Mouse (Mus musculus): ENCODE measurements around the gene Fmo4. TPM values are rescaled to one million over a fixed set of nuclear protein-coding genes. Genes with fewer than 3 reads are reported as not detected.
A peak's percentile ranks its signal among the peaks of the same experiment; 100 is the strongest.

Fmo4 gene
- polyA plus RNA-seq, 1 experiment from 2014 or later = 2.5 TPM

GRCm38 (mm10) chr1:162777943-162778538 is 35.7 kb downstream of the Fmo4 start:
- Histone ChIP-seq H3K27ac (ENCODE audit: low read length) (no peak overlapping the region), H3K4me1 (ENCODE audit: insufficient read depth, low read depth, low read length) (no peaks in the 10 kb centered on the region), H3K9me3 (ENCODE audit: low read length) (no peaks in the 10 kb centered on the region), H3K9ac (replicated peaks; ENCODE audit: low read depth) (no peak overlapping the region), H3K27me3 (replicated peaks; ENCODE audit: insufficient read depth, low read length) (no peaks in the 10 kb centered on the region), H3K4me3 (ENCODE audit: low read depth, low read length) (no peak overlapping the region), H3K36me3 (ENCODE audit: insufficient read depth, low read length) (no peaks in the 10 kb centered on the region), H3K4me2 (replicated peaks; ENCODE audit: low read depth, low read length) (no peak overlapping the region)
- 54% methylated on average over 5 of the region's 5 CpGs for WGBS
- DNase-seq (ENCODE audit: low spot score) (peak; percentile 57), ATAC-seq (peak; percentile 84)
- TF ChIP-seq CTCF (IDR thresholded peaks at IDR 0.05) (no peak), EP300 (IDR thresholded peaks at IDR 0.05) (peak; percentile 34; the same call in 1 of the 2 replicates)

GRCm38 (mm10) chr1:162773661-162774060 is 40.1 kb downstream of the Fmo4 start:
- Histone ChIP-seq H3K27ac (ENCODE audit: low read length) (no peak overlapping the region), H3K27me3 (replicated peaks; ENCODE audit: insufficient read depth, low read length) (no peaks in the 10 kb centered on the region), H3K4me3 (ENCODE audit: low read depth, low read length) (no peak overlapping the region), H3K4me1 (ENCODE audit: insufficient read depth, low read depth, low read length) (no peaks in the 10 kb centered on the region), H3K9me3 (ENCODE audit: low read length) (no peaks in the 10 kb centered on the region), H3K4me2 (replicated peaks; ENCODE audit: low read depth, low read length) (no peak overlapping the region), H3K36me3 (ENCODE audit: insufficient read depth, low read length) (no peaks in the 10 kb centered on the region), H3K9ac (replicated peaks; ENCODE audit: low read depth) (no peak overlapping the region)
- DNase-seq (ENCODE audit: low spot score) (no peak), ATAC-seq (no peak)
- 53% methylated on average over 4 of the region's 4 CpGs for WGBS
- no peak for TF ChIP-seq CTCF (IDR thresholded peaks at IDR 0.05)
- no peak for TF ChIP-seq EP300 (IDR thresholded peaks at IDR 0.05)

GRCm38 (mm10) chr1:162771617-162772360 is 42.0 kb downstream of the Fmo4 start:
- Histone ChIP-seq H3K4me2 (replicated peaks; ENCODE audit: low read depth, low read length) (no peak overlapping the region), H3K4me3 (ENCODE audit: low read depth, low read length) (no peak overlapping the region), H3K9me3 (ENCODE audit: low read length) (no peaks in the 10 kb centered on the region), H3K9ac (replicated peaks; ENCODE audit: low read depth) (no peak overlapping the region), H3K36me3 (ENCODE audit: insufficient read depth, low read length) (no peaks in the 10 kb centered on the region), H3K27me3 (replicated peaks; ENCODE audit: insufficient read depth, low read length) (no peaks in the 10 kb centered on the region), H3K27ac (ENCODE audit: low read length) (no peak overlapping the region), H3K4me1 (ENCODE audit: insufficient read depth, low read depth, low read length) (no peaks in the 10 kb centered on the region)
- 49% methylated on average over 4 of the region's 4 CpGs for WGBS
- DNase-seq (ENCODE audit: low spot score) = peak; percentile 17
- TF ChIP-seq CTCF (IDR thresholded peaks at IDR 0.05) (no peak), EP300 (IDR thresholded peaks at IDR 0.05) (no peak)
- peak; percentile 28; the same call in 1 of the 2 replicates for ATAC-seq

GRCm38 (mm10) chr1:162752009-162752408 is 61.8 kb downstream of the Fmo4 start:
- H3K4me2 ChIP-seq (replicated peaks; ENCODE audit: low read depth, low read length) = no peak overlapping the region
- DNase-seq (ENCODE audit: low spot score) (no peak), ATAC-seq (no peak)
- no peaks in the 10 kb centered on the region for H3K9me3 ChIP-seq (ENCODE audit: low read length)
- H3K4me3 ChIP-seq (ENCODE audit: low read depth, low read length) = no peak overlapping the region
- H3K9ac ChIP-seq (replicated peaks; ENCODE audit: low read depth) = no peak overlapping the region
- no peaks in the 10 kb centered on the region for H3K27me3 ChIP-seq (replicated peaks; ENCODE audit: insufficient read depth, low read length)
- 79% methylated on average over 6 of the region's 6 CpGs for WGBS
- TF ChIP-seq CTCF (IDR thresholded peaks at IDR 0.05) (no peak), EP300 (IDR thresholded peaks at IDR 0.05) (no peak)
- no peaks in the 10 kb centered on the region for H3K36me3 ChIP-seq (ENCODE audit: insufficient read depth, low read length)
- no peaks in the 10 kb centered on the region for H3K4me1 ChIP-seq (ENCODE audit: insufficient read depth, low read depth, low read length)
- H3K27ac ChIP-seq (ENCODE audit: low read length) = no peak overlapping the region

- Histone ChIP-seq H3K9me3 (ENCODE audit: low read length) (no peaks in the 10 kb centered on the region), H3K4me1 (ENCODE audit: insufficient read depth, low read depth, low read length) (no peaks in the 10 kb centered on the region), H3K9ac (replicated peaks; ENCODE audit: low read depth) (no peak overlapping the region), H3K4me3 (ENCODE audit: low read depth, low read length) (no peak overlapping the region), H3K4me2 (replicated peaks; ENCODE audit: low read depth, low read length) (no peak overlapping the region), H3K27me3 (replicated peaks; ENCODE audit: insufficient read depth, low read length) (no peaks in the 10 kb centered on the region), H3K27ac (ENCODE audit: low read length) (no peak overlapping the region), H3K36me3 (ENCODE audit: insufficient read depth, low read length) (no peaks in the 10 kb centered on the region)
- ATAC-seq = no peak
- no peak for TF ChIP-seq EP300 (IDR thresholded peaks at IDR 0.05)
- no peak for TF ChIP-seq CTCF (IDR thresholded peaks at IDR 0.05)
- whole genome bisulfite sequencing = 48% methylated on average over 7 of the region's 7 CpGs
- no peak for DNase-seq (ENCODE audit: low spot score)
Observed at GRCm38 (mm10) chr1:162749607-162750006, 64.2 kb downstream of the Fmo4 start.

GRCm38 (mm10) chr1:162748761-162749160 is 65.0 kb downstream of the Fmo4 start:
- ATAC-seq (no peak), DNase-seq (ENCODE audit: low spot score) (no peak)
- no peaks in the 10 kb centered on the region for H3K36me3 ChIP-seq (ENCODE audit: insufficient read depth, low read length)
- 67% methylated on average over 5 of the region's 5 CpGs for WGBS
- no peaks in the 10 kb centered on the region for H3K9me3 ChIP-seq (ENCODE audit: low read length)
- H3K4me2 ChIP-seq (replicated peaks; ENCODE audit: low read depth, low read length) = no peak overlapping the region
- TF ChIP-seq EP300 (IDR thresholded peaks at IDR 0.05) = no peak
- TF ChIP-seq CTCF (IDR thresholded peaks at IDR 0.05) = no peak
- no peaks in the 10 kb centered on the region for H3K4me1 ChIP-seq (ENCODE audit: insufficient read depth, low read depth, low read length)
- no peaks in the 10 kb centered on the region for H3K27me3 ChIP-seq (replicated peaks; ENCODE audit: insufficient read depth, low read length)
- H3K9ac ChIP-seq (replicated peaks; ENCODE audit: low read depth) = no peak overlapping the region
- H3K27ac ChIP-seq (ENCODE audit: low read length) = no peak overlapping the region
- no peak overlapping the region for H3K4me3 ChIP-seq (ENCODE audit: low read depth, low read length)

Other genes starting within 250 kb of the Fmo4 start
- 45.1 and 50.6 TPM in 2 replicates for gene Vamp4, start 243.5 kb downstream of the Fmo4 start, polyA plus RNA-seq (2015; fragmentation: Nextera tagmentation; extraction: Ambion mirVana)
- gene Myoc, start 174.8 kb downstream of the Fmo4 start, polyA plus RNA-seq (2015; fragmentation: Nextera tagmentation; extraction: Ambion mirVana) = 0.11 and 0.12 TPM in 2 replicates
- 0.19 TPM in 1 of 2 replicates, not detected in the other for gene Myocos, start 155.8 kb downstream of the Fmo4 start, polyA plus RNA-seq (2015; fragmentation: Nextera tagmentation; extraction: Ambion mirVana)
- 108 and 114 TPM in 2 replicates for gene Prrc2c, start 73.4 kb downstream of the Fmo4 start, polyA plus RNA-seq (2015; fragmentation: Nextera tagmentation; extraction: Ambion mirVana)
- 86.4 and 103 TPM in 2 replicates for gene Fmo1, start 52.6 kb upstream of the Fmo4 start, polyA plus RNA-seq (2015; fragmentation: Nextera tagmentation; extraction: Ambion mirVana)
- gene Fmo2, start 84.8 kb upstream of the Fmo4 start, polyA plus RNA-seq (2015; fragmentation: Nextera tagmentation; extraction: Ambion mirVana) = 266 and 286 TPM in 2 replicates
- 0.08 and 0.16 TPM in 2 replicates for gene Fmo6, start 123.5 kb upstream of the Fmo4 start, polyA plus RNA-seq (2015; fragmentation: Nextera tagmentation; extraction: Ambion mirVana)
- gene Fmo3, start 170.6 kb upstream of the Fmo4 start, polyA plus RNA-seq (2015; fragmentation: Nextera tagmentation; extraction: Ambion mirVana) = 0.60 and 1.2 TPM in 2 replicates